Mouse (Mus musculus): ENCODE results near the gene Cox6b2. TPM values are rescaled to one million over a fixed set of nuclear protein-coding genes. Genes with fewer than 3 reads are reported as not detected.
A peak's percentile ranks its signal among the peaks of the same experiment; 100 is the strongest.

The Cox6b2 gene
- polyA plus RNA-seq, 2 experiments, result 81.9 to 119 TPM

- WGBS (ENCODE audit: insufficient replicate concordance), result 51% methylated on average over 5 of the region's 5 CpGs
- Histone ChIP-seq H3K4me3 (ENCODE audit: insufficient read depth in 1 of 2, low read depth in 2 of 2, low read length in 2 of 2) (no peak overlapping the region), H3K27ac (no peak overlapping the region), H3K9ac (replicated peaks) (no peak overlapping the region), H3K27me3 (ENCODE audit: control insufficient read depth, insufficient read depth, low read length) (no peaks in the 10 kb centered on the region), H3K4me1 (replicated peaks; ENCODE audit: control insufficient read depth in 2 of 2, insufficient read depth in 2 of 2, low read length in 1 of 2) (peaks cover 12 to 14% of the 10 kb centered on the region in 2 experiments), H3K4me2 (ENCODE audit: low read depth) (no peak overlapping the region), H3K36me3 (replicated peaks; ENCODE audit: control insufficient read depth, insufficient read depth, low read depth) (no peaks in the 10 kb centered on the region), H3K9me3 (ENCODE audit: control insufficient read depth, low read length) (no peaks in the 10 kb centered on the region)
- DNase-seq (ENCODE audit: low read depth in 3 of 3, low spot score in 3 of 3) (no peak), ATAC-seq (ENCODE audit: insufficient read depth) (no peak)
- TF ChIP-seq CTCF (IDR thresholded peaks at IDR 0.05; ENCODE audit: low read depth), result no peak
- TF ChIP-seq EP300 (IDR thresholded peaks at IDR 0.05; ENCODE audit: low read depth), result no peak
These were observed 21.8 kb downstream of the Cox6b2 start for GRCm38 (mm10) chr7:4731090-4731489.

DNA sequence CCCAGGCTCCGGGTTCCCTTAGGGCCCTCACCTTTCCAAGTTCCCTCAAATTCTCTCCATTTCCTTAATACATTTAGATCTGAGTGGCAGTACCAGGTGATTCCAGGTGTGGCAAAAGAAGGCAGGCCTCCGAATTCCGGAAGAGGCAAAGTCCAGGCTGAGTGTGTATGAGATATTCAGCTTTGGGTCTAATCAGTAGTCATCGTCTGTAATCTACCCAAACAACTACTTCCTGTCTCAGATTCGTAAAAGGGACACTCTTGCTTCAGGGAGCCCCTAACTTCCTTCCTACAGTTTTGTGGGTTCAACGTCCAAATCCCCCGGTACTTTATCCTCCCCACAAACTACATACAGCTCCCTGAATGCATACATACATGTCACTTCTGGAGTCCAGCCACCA, 27.7 kb downstream of the Cox6b2 start, which contains the start of gene Tmem150b:
Tmem150b (minus strand) TSS at position 81 of the 400 bp plus-strand sequence.
- no peaks in the 10 kb centered on the region; the same call in 1 of the 2 replicates for H3K27me3 ChIP-seq (ENCODE audit: control insufficient read depth, insufficient read depth, low read length)
- H3K36me3 ChIP-seq (replicated peaks; ENCODE audit: control insufficient read depth, insufficient read depth, low read depth), result no peaks in the 10 kb centered on the region
- H3K4me1 ChIP-seq (replicated peaks; ENCODE audit: control insufficient read depth in 2 of 2, insufficient read depth in 2 of 2, low read length in 1 of 2), result peaks cover 0 to 12% of the 10 kb centered on the region in 2 experiments; a peak in 2 of 4 replicates
- H3K4me3 ChIP-seq (ENCODE audit: insufficient read depth in 1 of 2, low read depth in 2 of 2, low read length in 2 of 2), result no peak within 1 kb of the TSS
- TF ChIP-seq CTCF (IDR thresholded peaks at IDR 0.05; ENCODE audit: low read depth) (no peak), EP300 (IDR thresholded peaks at IDR 0.05; ENCODE audit: low read depth) (no peak)
- H3K4me2 ChIP-seq (ENCODE audit: low read depth), result peak within 1 kb of the TSS; percentile 56
- WGBS (ENCODE audit: insufficient replicate concordance), result 14% methylated on average over 7 of the region's 7 CpGs
- H3K27ac ChIP-seq, result no peak within 1 kb of the TSS
- H3K9ac ChIP-seq (replicated peaks), result no peak within 1 kb of the TSS; the same call in 1 of the 2 replicates
- DNase-seq (ENCODE audit: low read depth in 3 of 3, low spot score in 3 of 3) (no peak), ATAC-seq (ENCODE audit: insufficient read depth) (no peak)
- no peaks in the 10 kb centered on the region for H3K9me3 ChIP-seq (ENCODE audit: control insufficient read depth, low read length)

DNA sequence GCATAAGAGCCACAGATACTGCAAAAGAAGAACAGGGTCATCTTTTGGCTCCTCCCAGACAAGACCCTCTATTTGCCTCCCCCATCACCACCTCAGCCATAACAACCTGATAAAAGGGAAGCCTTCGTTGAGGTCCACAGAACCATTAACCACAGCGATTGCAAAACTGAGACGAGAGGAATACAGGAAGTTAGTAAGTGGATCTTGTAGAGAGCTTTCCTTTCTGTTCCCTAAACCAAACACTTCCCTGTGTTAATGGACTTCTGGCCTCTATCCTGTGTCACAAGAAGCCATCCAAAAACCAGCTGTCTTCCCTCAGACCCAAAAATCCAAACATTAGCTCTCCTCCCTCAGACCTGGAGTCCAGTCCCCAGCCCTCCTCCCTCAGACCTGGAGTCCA, 28.5 kb downstream of the Cox6b2 start:
- 2% methylated on average over 3 of the region's 3 CpGs for WGBS (ENCODE audit: insufficient replicate concordance)
- DNase-seq (ENCODE audit: low read depth in 3 of 3, low spot score in 3 of 3), result no peak
- H3K9me3 ChIP-seq (ENCODE audit: control insufficient read depth, low read length), result no peaks in the 10 kb centered on the region
- H3K27ac ChIP-seq, result no peak overlapping the region
- no peak overlapping the region for H3K9ac ChIP-seq (replicated peaks)
- H3K27me3 ChIP-seq (ENCODE audit: control insufficient read depth, insufficient read depth, low read length), result no peaks in the 10 kb centered on the region; the same call in 1 of the 2 replicates
- no peak overlapping the region for H3K4me3 ChIP-seq (ENCODE audit: insufficient read depth in 1 of 2, low read depth in 2 of 2, low read length in 2 of 2)
- no peak overlapping the region; the same call in 1 of the 2 replicates for H3K4me2 ChIP-seq (ENCODE audit: low read depth)
- TF ChIP-seq EP300 (IDR thresholded peaks at IDR 0.05; ENCODE audit: low read depth) (no peak), CTCF (IDR thresholded peaks at IDR 0.05; ENCODE audit: low read depth) (no peak)
- peaks cover 0 to 12% of the 10 kb centered on the region in 2 experiments; a peak in 2 of 4 replicates for H3K4me1 ChIP-seq (replicated peaks; ENCODE audit: control insufficient read depth in 2 of 2, insufficient read depth in 2 of 2, low read length in 1 of 2)
- H3K36me3 ChIP-seq (replicated peaks; ENCODE audit: control insufficient read depth, insufficient read depth, low read depth), result no peaks in the 10 kb centered on the region
- no peak for ATAC-seq (ENCODE audit: insufficient read depth)

DNA sequence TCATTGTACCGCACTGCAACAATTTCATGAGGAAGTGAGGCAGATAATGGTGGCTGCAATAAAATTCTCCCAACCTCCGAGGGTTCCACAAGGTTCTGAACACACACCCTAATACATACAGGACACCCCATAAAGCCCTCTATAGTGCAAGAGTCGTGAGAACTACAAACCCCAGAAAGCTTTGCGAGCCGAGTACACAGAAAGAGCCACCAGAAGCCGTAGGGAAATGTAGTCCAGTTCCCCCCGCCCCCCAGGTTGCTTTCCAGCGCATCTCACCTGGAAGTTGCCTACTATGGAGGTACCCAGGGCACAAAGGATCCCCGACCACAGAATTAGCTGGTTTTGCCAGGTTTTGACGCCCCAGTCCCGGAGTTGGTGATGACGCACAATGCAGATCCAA, 29.4 kb downstream of the Cox6b2 start:
- Histone ChIP-seq H3K27ac (no peak overlapping the region), H3K9ac (replicated peaks) (no peak overlapping the region; the same call in 1 of the 2 replicates), H3K4me2 (ENCODE audit: low read depth) (peak overlapping the region; percentile 56), H3K9me3 (ENCODE audit: control insufficient read depth, low read length) (no peaks in the 10 kb centered on the region), H3K36me3 (replicated peaks; ENCODE audit: control insufficient read depth, insufficient read depth, low read depth) (no peaks in the 10 kb centered on the region), H3K27me3 (ENCODE audit: control insufficient read depth, insufficient read depth, low read length) (no peaks in the 10 kb centered on the region; the same call in 1 of the 2 replicates), H3K4me1 (replicated peaks; ENCODE audit: control insufficient read depth in 2 of 2, insufficient read depth in 2 of 2, low read length in 1 of 2) (peaks cover 0 to 12% of the 10 kb centered on the region in 2 experiments; a peak in 2 of 4 replicates), H3K4me3 (ENCODE audit: insufficient read depth in 1 of 2, low read depth in 2 of 2, low read length in 2 of 2) (peak overlapping the region; percentile 34 to 53)
- TF ChIP-seq EP300 (IDR thresholded peaks at IDR 0.05; ENCODE audit: low read depth) (no peak), CTCF (IDR thresholded peaks at IDR 0.05; ENCODE audit: low read depth) (no peak)
- 29% methylated on average over 12 of the region's 12 CpGs for WGBS (ENCODE audit: insufficient replicate concordance)
- no peak for ATAC-seq (ENCODE audit: insufficient read depth)
- no peak for DNase-seq (ENCODE audit: low read depth in 3 of 3, low spot score in 3 of 3)

DNA sequence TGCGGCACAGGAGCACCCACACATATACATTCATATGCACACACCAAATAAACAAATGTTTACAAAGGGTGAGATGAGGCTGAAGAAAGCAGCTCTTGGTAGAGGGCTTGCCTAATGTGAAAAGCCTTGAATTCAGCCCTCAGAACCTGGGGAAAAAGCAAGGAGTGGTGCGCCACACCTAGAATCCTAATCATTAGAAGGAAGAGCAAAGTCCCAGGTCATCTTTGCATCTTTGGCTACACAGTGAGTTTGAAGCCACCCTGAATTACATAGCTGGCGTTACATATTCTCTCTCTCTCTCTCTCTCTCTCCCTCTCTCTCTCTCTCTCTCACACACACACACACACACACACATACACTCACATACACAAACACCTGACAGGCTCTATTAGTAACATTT, 33.6 kb downstream of the Cox6b2 start:
- no peaks in the 10 kb centered on the region; the same call in 1 of the 2 replicates for H3K27me3 ChIP-seq (ENCODE audit: control insufficient read depth, insufficient read depth, low read length)
- H3K9ac ChIP-seq (replicated peaks), result no peak overlapping the region
- no peak for TF ChIP-seq CTCF (IDR thresholded peaks at IDR 0.05; ENCODE audit: low read depth)
- TF ChIP-seq EP300 (IDR thresholded peaks at IDR 0.05; ENCODE audit: low read depth), result no peak
- H3K4me3 ChIP-seq (ENCODE audit: insufficient read depth in 1 of 2, low read depth in 2 of 2, low read length in 2 of 2), result no peak overlapping the region
- H3K27ac ChIP-seq, result no peak overlapping the region
- DNase-seq (ENCODE audit: low read depth in 3 of 3, low spot score in 3 of 3) (no peak), ATAC-seq (ENCODE audit: insufficient read depth) (no peak)
- no peaks in the 10 kb centered on the region for H3K9me3 ChIP-seq (ENCODE audit: control insufficient read depth, low read length)
- peaks cover 0 to 8% of the 10 kb centered on the region in 2 experiments; a peak in 1 of 4 replicates for H3K4me1 ChIP-seq (replicated peaks; ENCODE audit: control insufficient read depth in 2 of 2, insufficient read depth in 2 of 2, low read length in 1 of 2)
- no peak overlapping the region for H3K4me2 ChIP-seq (ENCODE audit: low read depth)
- H3K36me3 ChIP-seq (replicated peaks; ENCODE audit: control insufficient read depth, insufficient read depth, low read depth), result no peaks in the 10 kb centered on the region
- WGBS (ENCODE audit: insufficient replicate concordance), result 82% methylated on average over 3 of the region's 3 CpGs

Measured in liver, embryonic 14.5 days (tissue).